Mouse (Mus musculus) myocyte (in vitro differentiated cells): ENCODE measurements around the gene Dtx1.

Source experiments
- CEBPB ChIP-seq: IDR thresholded peaks from 2 replicates; pipeline ENCODE4 v1.6.1; 2011; ENCODE audit warnings: mild to moderate bottlenecking, moderate library complexity; ENCODE audit not compliant: poor library complexity, insufficient read depth, severe bottlenecking
- E2F4 ChIP-seq: IDR thresholded peaks from one replicate; pipeline ENCODE4 v1.6.1; 2011; ENCODE audit warnings: mild to moderate bottlenecking, control low read depth, moderate library complexity; ENCODE audit not compliant: insufficient read depth
- MAX ChIP-seq: IDR thresholded peaks from one replicate; pipeline ENCODE4 v1.6.1; 2011; ENCODE audit warnings: low read depth, mild to moderate bottlenecking, control low read depth
- MYOD1 ChIP-seq, 3 experiments: IDR thresholded peaks; one replicate each; pipeline ENCODE4 v1.6.1; 2011; ENCODE audit warnings: control low read depth in 2 of 3, low read depth in 2 of 3, mild to moderate bottlenecking in 2 of 3, moderate library complexity in 1 of 3; ENCODE audit not compliant: insufficient read length in 2 of 3, control insufficient read depth in 1 of 3
- POLR2A ChIP-seq: IDR thresholded peaks from one replicate; pipeline ENCODE4 v1.6.1; 2011; ENCODE audit warnings: low read depth, mild to moderate bottlenecking, control low read depth, moderate library complexity; ENCODE audit not compliant: insufficient read length
- POLR2AphosphoS2 ChIP-seq: IDR thresholded peaks from one replicate; pipeline ENCODE4 v1.6.1; 2011; ENCODE audit warnings: low read depth, control low read depth; ENCODE audit not compliant: insufficient read length
- REST ChIP-seq: IDR thresholded peaks from one replicate; pipeline ENCODE4 v1.6.1; 2011; ENCODE audit warnings: mild to moderate bottlenecking, control low read depth, moderate library complexity; ENCODE audit not compliant: insufficient read depth, insufficient read length
- TCF12 ChIP-seq: IDR thresholded peaks from one replicate; pipeline ENCODE4 v1.6.1; 2011; ENCODE audit warnings: mild to moderate bottlenecking, control low read depth; ENCODE audit not compliant: poor library complexity, insufficient read depth, severe bottlenecking
- USF1 ChIP-seq: IDR thresholded peaks from one replicate; pipeline ENCODE4 v1.6.1; 2011; ENCODE audit warnings: low read depth, mild to moderate bottlenecking, control low read depth, moderate library complexity

DNA sequence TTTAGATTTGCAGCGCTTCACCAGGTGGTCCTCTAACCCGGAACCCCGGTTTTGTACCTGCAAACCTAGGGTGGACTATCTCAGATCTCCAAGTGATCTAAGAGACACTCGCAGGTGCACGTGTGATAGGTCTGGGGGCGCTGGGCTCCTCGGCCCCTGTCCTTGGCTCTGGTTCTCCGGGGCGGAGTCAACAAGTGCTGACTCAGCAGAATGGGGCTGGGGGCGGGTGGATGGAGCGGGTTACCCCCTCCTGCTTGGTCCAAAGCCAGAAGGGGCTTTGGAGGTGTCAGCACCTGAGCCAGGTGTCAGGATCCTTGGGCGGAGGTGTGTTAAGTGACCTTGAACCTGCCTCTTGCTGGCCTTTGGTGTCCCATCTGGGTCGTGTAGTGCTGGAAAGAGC lies 61.8 kb downstream of the Dtx1 start:
- TF ChIP-seq CEBPB (no peak), POLR2AphosphoS2 (no peak), POLR2A (no peak), MAX (no peak), USF1 (no peak), TCF12 (no peak), E2F4 (no peak), MYOD1 (IDR thresholded peaks at IDR 0.05; ENCODE audit: control insufficient read depth in 1 of 3, insufficient read length in 2 of 3, low read depth in 2 of 3) (no peak), REST (no peak)
